Mouse (Mus musculus): ENCODE results near the gene Lmntd1.
"Not testable (repeated sequence)": the region's sequence is repeated elsewhere in the genome, so short reads cannot be mapped to it uniquely, and the experiment has no call there.

Lmntd1 gene

GRCm38 (mm10) chr6:145344719-145345118, 269.4 kb downstream of the Lmntd1 start:
- DNase-seq (ENCODE audit: low spot score in 2 of 2) = no peak

- DNase-seq (ENCODE audit: low spot score in 2 of 2) = no peak
Measured at GRCm38 (mm10) chr6:145343457-145343856, 270.7 kb downstream of the Lmntd1 start.

GRCm38 (mm10) chr6:145342836-145343235, 271.3 kb downstream of the Lmntd1 start:
- no peak for DNase-seq (ENCODE audit: low spot score in 2 of 2)

- DNase-seq (ENCODE audit: low spot score in 2 of 2) = peak; percentile 64 to 75
Measured at GRCm38 (mm10) chr6:145341301-145342193, 272.6 kb downstream of the Lmntd1 start.

GRCm38 (mm10) chr6:145340657-145341146, 273.4 kb downstream of the Lmntd1 start:
- peak; percentile 93 to 94 for DNase-seq (ENCODE audit: low spot score in 2 of 2)

- peak in 1 of 2 experiments; percentile 68 for DNase-seq (ENCODE audit: low spot score in 2 of 2)
Measured at GRCm38 (mm10) chr6:145339956-145340656, 274.0 kb downstream of the Lmntd1 start.

- DNase-seq (ENCODE audit: low spot score in 2 of 2) = no peak
Measured at GRCm38 (mm10) chr6:145338571-145339294, 275.4 kb downstream of the Lmntd1 start.

GRCm38 (mm10) chr6:145337521-145337920, 276.6 kb downstream of the Lmntd1 start:
- not testable (repeated sequence) for DNase-seq (ENCODE audit: low spot score in 2 of 2)

GRCm38 (mm10) chr6:145335876-145336768, 278.0 kb downstream of the Lmntd1 start:
- no peak for DNase-seq (ENCODE audit: low spot score in 2 of 2)

GRCm38 (mm10) chr6:145334211-145334610, 279.9 kb downstream of the Lmntd1 start:
- no peak for DNase-seq (ENCODE audit: low spot score in 2 of 2)

GRCm38 (mm10) chr6:145326141-145326806, 287.8 kb downstream of the Lmntd1 start:
- no peak for DNase-seq (ENCODE audit: low spot score in 2 of 2)

- no peak for DNase-seq (ENCODE audit: low spot score in 2 of 2)
Measured at GRCm38 (mm10) chr6:145325095-145325494, 289.0 kb downstream of the Lmntd1 start.

- DNase-seq (ENCODE audit: low spot score in 2 of 2) = no peak
Measured at GRCm38 (mm10) chr6:145324470-145324869, 289.6 kb downstream of the Lmntd1 start.

GRCm38 (mm10) chr6:145322246-145322645, 291.9 kb downstream of the Lmntd1 start:
- DNase-seq (ENCODE audit: low spot score in 2 of 2) = no peak

GRCm38 (mm10) chr6:145320156-145320555, 294.0 kb downstream of the Lmntd1 start:
- no peak for DNase-seq (ENCODE audit: low spot score in 2 of 2)
